Mouse (Mus musculus) frontal cortex, adult (tissue): ENCODE results near the gene 4930519P11Rik.

Experiments
- ATAC-seq: cut with Nextera tagmentation; 2 replicates; pipeline ENCODE4 v1.9.2; 2017; ENCODE audit warnings: mild to moderate bottlenecking, moderate library complexity, mixed read lengths; ENCODE audit not compliant: low TSS enrichment

Gene 4930519P11Rik

DNA sequence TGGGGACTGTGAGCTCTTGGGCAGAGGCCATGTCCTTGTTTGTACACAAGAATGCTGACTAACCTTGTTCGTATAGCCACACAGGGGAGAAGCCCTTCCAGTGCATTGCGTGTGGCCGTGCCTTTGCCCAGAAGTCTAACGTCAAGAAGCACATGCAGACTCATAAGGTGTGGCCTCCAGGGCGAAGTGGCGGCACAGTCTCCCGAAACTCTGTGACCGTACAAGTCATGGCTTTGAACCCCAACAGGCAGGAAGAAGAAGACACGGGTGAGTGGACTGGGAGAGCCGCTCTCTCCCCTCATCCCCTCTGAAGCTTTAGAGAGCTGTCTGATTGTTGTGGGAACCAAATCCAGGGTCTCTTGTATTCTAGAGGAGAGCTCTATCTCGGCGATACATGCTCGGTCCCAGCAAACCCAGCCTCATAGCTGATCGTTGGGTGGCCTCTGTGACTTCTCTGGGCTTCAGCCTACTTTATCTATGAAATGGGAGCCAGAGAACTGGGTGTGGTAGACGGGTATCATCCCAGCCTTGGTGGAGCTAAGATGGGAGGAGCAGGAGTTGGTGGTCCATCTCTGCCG, 19.1 kb upstream of the 4930519P11Rik start:
- no peak for ATAC-seq

DNA sequence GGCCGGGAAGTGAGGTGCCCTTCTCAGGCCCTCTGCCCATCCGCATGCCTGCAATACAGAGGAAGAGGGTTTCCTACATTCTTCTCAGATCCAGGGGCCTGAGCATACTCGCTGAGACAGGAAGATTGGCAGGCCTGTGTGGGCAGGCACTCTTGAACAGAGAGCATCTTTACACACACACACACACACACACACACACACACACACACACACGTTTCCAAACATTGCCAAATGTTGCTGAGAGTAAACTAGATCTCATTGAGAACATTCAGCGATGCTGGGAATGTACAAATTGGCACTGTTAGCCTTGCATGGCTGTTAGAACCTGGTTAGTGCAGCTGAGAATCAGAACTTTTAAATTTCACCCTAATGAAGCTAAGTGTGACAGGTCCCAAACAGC, 17.3 kb upstream of the 4930519P11Rik start:
- ATAC-seq = no peak

DNA sequence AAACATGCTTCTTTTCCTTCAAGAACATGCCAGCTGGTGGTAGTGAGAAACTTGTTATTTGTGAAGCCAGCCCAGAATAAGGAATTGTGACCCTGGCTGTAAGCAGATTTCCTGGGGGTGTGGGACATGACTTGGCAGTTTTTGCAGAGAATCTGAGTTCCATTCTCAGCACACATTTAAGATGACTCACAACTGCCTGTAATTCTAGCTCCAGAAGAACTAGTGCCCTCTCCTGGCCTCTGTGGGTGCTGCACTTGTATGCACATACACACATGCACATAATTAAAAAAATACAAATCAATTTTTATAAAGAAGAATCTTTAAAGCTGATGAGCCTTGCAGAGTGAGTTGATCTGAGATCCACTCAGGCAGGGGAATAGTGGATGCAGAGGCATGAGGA, 10.9 kb upstream of the 4930519P11Rik start:
- ATAC-seq = no peak

DNA sequence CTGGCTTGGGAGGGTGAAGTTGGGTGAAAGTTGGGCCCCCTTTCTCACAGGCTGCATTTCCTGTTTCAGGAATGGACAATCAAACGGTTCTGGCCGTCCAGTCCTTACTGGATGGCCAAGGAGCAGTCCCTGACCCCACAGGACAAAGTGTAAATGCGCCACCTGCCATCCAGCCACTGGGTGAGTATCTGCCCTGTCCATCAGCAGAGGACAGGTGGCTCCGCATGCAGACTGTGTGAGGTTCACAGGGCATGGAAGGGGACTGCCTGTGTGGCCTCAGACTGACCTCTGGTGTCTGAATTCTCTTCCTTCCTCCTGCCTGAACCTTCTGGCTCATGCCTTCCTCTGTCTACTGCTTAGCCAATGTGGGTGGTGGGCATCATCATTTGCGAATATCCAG, 8.4 kb upstream of the 4930519P11Rik start:
- no peak for ATAC-seq

DNA sequence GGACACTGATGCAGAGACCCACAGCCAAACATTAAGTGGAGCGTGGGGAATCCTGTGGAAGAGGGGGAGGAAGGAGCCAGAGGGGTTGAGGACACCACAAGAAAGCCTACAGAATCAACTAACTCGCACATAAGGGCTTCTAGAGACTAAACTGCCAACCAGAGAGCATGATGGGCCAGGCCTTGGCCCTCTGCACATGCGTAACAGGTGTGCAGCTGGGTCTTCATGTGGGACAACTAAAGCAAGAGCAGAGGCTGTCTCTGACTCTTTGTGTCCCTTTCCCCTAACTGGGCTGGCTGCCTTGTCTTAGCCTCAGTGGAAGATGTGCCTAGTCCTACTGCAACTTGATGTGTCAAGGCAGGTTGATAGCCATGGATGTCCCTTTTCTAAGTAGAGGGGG, 3.8 kb upstream of the 4930519P11Rik start:
- ATAC-seq = no peak

DNA sequence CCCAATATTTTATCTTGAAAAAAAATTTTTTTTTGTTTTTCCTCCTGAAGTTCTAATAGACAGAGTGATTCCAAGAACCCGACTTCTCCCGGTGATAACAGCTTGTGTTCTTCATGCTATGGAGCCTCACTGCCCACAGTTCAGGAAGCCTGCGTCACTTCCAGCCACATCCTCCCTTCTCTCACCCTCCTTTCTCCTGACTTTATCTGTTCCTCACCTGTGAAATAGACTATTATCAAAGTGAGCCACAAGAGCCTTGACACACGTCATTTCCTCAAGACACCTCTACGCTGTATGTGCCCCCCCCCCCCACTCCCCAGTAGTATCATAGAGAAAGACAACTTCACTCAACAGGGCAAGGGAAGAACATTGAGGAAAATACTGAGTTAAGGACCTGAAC, 2.4 kb upstream of the 4930519P11Rik start:
- no peak for ATAC-seq

DNA sequence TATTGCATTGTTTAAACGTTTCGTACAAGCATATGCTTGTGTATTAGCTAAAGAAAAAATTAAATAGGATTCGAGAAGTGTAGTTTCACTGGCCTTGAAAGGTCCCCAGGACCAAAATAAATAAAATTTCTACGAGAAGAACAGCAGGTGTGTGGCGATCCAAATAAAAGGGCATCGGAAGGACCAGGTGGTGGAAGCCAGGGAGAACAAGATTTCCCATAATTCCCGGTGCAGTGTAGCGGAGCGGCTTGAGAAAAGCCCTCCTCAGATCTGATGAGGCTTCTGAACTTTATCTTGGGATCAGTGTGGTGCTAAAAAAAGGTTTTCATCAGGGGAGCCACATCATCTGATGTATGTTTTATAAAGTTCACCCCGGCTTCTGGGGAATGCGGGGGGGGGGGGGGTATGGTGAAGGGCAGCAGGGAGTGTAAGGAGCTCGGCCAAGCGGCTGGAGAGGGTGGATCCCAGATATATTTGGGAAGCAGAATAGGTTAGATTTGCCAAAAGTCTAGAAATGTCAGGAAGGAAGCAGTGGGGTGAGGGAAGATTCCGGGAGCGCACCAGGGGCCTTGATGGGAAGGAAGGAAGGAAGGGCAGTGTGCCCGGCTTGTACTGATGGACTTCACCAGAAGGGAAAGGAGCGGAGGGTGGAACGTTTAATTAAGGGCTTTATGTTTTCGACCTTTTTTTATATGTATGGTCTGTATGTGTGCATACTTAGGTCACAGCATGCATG, 1.8 kb upstream of the 4930519P11Rik start:
- ATAC-seq = no peak

DNA sequence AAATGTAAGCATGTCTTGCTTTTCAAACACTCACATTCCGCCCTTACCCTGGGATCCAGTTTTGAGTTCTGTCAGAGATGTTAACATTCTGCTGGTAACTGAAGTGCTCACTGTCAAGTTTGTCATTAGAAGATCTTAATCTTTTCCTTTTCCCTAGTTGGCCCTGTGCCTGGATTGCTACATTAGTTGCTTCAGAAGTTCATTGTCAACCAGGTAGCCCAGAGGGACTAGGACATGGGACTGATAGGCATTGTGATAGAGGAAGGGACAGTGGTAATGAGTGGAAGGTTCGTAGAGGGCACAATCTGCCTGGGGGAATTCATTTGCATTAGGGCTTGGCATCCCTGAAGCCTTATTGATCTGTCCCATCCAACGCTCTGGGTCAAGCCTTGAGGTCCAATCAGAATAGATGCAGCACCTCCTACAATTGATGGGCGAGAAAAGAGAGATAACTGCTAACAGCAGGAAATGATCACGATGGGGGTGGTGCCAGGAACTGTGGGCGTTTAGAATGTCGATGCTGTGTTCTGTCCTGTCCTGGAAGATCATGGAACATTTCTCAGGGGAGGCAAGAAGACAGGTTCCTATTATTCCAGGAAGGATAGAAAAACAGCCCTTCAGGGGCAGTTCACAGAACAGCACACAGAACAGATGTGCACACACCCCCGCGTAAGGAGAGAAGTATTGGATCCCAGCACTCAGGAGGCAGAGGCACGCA, 4.0 kb downstream of the 4930519P11Rik start:
- no peak for ATAC-seq

DNA sequence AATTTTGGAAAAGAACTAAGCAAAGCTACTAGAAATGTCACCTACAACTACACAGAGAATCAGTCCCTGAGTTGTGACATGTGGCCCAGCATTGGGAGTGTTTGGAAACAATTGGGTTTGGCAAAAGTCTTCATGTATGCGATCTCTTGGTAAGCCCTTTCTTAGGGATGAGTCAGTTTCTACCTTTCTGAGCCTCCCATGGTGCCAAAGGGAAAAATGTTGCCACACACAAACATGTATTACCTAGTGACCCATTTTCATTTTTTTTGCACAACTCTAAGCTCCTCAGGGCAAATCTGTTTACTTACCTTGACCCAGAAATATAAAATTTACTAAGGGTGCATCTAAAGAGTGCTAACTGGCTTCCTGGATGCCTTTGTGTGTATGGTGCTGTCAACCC, 6.3 kb downstream of the 4930519P11Rik start:
- no peak for ATAC-seq

DNA sequence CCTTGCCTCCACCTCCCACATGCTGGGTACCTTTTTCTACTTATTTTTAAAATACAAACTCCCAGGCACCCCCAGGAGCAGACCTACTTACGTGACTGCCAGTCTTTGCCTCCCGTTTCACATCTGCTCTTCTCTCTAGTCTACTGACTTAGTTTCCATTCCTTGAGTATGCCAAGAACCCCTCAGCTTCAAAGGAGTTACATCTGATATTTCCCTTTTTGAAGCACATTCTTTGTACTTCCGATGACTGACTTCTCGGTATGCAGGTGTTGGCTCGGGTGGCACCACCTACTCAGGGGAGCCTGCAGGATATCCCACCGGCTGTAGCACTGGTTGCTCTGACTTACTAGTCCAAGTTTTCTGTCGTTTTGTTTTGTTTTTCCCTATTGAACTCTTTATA, 9.1 kb downstream of the 4930519P11Rik start:
- no peak for ATAC-seq

DNA sequence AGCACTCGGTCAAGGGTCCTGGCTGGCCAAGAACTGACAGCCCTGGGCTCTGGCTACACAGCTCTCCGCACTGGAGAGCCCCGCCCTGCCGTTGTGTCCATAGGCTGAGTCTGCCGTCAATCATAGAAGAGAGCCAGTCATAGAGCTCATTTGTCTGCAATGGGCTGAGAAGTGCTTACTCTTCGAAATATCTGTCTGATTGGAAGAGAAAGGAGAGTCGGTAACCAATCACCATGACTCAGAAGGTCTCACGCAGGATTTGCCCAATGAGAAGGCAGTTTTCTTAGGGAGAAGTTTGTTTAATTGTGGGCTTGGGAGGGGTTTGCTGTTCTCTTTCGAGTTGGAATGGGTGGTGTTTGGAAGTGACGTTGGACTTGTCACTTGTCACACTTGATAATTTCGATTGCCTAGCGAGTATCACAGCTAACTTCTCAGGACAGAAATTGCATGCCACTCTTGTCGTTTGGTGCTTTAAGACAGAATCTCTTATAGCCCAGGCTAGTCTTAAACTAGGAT, 9.5 kb downstream of the 4930519P11Rik start, which contains the start of gene Pxmp4:
Gene Pxmp4 (minus strand): TSS at position 71 of the 516 bp plus-strand sequence.
- ATAC-seq = peak; percentile 100

DNA sequence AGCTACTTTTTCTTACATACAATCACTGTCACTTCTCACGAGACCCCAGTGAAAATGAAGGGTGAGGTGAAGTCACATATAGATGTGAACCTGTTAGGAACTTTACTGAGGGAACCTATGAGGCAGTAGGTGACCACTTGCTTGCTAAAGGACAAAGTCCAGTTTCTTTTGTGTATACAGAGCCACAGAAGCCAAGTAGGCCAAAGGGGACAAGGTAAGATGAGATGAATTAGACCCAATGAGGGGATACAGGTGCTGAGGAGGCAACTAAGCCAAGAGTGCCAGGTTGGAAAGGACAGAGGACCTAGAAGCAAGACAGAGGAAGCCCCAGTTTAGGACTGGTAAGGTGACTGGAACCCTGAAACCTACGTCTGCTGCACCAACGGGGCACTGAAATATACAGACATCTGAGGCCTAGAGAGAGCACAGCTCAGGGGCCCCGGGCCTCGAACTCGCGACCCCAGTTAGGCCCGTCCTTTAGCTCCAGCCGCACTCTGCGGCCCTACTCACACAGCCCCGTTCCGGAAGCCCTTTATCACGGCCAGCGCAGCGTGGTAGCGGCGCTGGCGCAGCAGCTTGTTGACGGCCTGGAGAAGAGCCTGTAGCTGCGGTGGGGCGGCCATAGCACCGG, 10.1 kb downstream of the 4930519P11Rik start:
- ATAC-seq = peak; percentile 38; the same call in 1 of the 2 replicates

DNA sequence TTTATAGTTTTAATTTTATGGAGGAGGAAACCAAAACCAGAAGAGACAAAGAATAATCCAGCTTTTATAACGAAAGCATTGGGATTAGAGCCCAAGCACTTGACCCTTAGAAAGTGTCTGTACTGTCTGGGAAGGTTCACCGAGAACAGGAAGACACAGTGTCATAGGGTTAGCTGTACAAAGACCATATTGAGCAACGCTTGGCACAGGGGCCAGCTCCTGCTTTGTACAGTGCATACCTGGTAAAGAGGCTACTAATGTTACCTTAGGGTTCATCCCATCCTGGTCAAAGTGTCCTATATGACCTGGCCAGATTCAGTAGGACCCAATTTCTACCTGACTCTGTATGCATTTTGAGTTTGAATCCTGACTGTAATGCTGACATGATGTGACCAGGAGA, 11.9 kb downstream of the 4930519P11Rik start:
- ATAC-seq = no peak

DNA sequence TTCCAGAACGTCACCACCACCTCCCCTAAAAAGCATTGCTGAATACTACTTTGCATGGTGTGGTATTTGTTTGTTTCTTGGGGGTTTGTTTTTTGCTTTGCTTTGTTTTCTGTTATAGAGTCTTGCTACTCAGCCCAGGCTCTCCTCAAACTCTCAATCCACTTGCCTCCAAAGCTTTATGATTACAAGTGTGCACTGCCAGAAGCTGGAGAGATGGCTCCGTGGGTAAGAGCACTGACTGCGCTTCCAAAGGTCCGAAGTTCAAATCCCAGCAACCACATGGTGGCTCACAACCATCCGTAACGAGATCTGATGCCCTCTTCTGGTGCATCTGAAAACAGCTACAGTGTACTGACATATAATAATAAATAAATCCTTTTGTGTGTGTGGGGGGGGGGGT, 12.7 kb downstream of the 4930519P11Rik start:
- ATAC-seq = no peak

DNA sequence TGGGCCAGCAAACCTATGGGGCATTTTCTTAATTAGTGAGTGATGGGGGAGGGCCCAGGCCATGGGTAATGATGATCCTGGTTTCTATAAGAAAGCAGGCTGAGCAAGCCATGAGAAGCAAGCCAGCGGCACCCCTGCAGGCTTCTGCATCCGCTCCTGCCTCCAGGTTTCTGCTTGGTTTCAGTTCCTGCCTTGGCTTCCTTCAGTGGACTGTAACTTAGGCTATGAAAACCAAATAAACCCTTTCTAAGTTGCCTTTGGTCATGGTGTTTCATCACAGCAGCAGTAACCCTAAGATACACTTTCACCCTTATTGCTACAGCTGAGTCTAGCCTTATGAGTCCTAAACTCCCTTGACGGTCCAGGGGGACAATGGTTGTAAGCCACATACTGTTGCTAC, 15.8 kb downstream of the 4930519P11Rik start:
- ATAC-seq = no peak

DNA sequence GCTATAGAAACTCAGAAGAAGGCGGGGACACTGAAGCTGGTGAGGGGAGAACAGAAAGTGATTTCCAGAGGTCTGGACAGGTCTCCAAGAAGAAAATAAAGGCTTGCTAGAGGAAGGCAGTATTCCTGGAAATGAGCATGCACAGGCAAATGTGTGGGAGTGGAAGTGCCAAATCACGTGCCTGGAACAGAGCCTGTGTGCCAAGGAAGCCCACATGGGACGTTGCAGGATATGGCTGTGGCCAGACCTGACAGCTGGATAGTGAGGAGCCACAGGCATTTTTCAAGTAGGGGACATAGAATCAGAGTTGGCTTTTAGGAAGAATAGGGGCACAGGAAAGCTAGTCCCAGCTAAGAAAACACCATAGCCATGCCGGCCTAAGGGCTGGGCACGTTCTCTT, 17.5 kb downstream of the 4930519P11Rik start:
- no peak for ATAC-seq

DNA sequence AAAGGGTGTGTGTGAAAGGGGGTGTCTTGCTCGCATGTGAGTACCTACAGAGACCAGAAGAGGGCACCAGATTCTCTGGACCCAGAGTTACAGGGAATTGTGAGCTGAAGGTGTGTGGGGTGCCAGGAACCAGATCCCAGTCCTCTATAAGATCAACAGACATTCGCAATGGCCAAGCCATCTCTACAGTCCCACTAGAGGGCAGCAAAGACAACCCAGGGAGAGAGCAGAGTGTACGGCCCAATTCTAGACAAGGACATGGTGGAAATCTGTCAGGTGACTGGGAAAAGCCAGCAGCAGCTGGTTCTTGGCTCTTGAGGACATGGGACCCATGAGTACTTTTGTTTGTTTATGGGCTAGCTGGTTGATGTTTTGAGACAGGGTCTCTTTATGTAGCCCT, 20.2 kb downstream of the 4930519P11Rik start:
- no peak for ATAC-seq

DNA sequence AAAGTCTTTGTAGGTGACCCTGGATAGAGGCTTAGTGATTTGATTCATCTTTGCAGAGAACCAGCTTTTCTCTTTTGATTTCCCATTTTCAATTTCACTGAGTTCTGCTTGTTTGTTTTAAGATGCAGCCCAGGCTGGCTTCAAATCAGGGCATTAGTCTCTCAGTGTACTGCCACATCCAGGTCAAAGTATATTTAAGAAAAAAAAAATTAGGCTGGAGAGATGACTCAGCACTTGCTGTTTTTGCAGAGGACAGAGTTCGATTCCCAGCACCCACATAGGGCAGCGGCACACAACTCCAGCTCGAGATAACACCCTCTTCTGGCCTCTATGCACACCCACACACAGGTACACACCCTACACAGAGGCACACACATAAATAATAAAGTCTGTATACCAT, 22.0 kb downstream of the 4930519P11Rik start:
- ATAC-seq = no peak

DNA sequence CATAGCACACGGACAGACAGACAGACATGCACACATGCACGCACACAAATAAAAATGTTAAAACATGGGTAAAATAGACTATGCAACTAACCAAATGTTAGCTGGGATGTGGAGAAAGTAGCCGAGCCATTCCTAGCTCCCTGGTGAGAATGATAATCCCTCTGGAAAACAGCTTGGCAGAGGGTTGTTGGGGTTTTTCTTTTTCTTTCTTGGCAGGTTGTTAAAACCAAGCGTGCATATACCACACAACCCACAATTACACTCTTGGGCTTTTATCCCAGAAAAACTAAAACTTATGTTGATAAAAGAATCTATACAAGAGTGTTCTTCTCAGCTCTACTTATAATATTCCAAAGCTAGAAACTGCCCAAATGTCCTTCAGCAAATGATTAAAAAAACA, 24.2 kb downstream of the 4930519P11Rik start:
- ATAC-seq = peak; percentile 68

DNA sequence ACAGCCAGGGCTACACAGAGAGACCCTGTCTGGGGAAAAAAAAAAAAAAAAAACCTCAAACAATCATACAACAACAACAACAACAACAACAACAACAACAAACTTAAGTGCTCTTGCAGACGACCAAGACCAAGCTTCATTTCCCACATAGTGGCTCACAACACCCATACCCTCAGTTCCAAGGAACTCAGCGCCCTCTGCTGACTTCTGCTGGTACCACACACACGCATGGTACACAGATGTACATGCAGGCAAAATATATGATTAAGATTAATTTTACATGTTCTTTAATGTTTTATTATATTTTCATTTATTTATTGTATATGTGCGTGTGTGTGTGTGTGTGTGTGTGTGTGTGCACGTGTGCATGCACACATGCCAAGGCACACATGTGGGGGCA, 26.8 kb downstream of the 4930519P11Rik start:
- no peak for ATAC-seq

DNA sequence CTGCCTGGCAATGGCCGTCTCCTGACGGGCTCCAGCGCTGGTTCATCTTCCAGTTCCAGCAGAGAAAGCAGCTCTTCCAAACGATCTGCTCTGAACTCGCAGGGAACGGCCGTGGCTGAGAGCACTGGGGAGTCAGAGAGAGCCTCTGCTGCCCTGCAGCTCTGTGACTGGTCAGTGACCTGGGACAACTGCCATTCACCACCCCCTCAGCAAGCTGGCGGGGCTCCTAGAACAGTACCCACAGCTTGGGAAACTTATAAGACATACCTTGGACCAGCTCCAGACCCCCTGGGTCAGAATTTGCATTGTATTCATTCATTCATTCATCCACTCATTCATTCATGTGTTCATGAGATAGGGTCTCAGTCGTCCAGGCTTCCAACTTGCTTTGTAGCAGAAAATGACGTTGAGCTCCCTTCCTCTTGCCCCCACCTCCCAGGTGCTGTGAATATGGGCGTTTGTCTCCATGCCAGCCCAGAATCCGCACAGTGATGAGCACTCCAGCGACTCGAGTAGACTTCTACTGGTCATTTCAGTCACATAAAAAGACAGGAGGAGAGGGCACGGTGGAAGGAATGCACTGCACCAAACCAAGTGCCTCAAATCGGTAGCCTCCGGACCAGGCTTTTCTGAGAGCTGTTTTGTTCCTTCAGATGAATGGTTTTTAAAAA, 28.2 kb downstream of the 4930519P11Rik start:
- no peak for ATAC-seq
